Mouse (Mus musculus): ENCODE measurements around the gene Prdm11. TPM values are rescaled to one million over a fixed set of nuclear protein-coding genes. Genes with fewer than 3 reads are reported as not detected.
A peak's percentile ranks its signal among the peaks of the same experiment; 100 is the strongest.

Gene Prdm11
- polyA plus RNA-seq (2015; fragmentation: Nextera tagmentation; extraction: Ambion mirVana), result 1.8 and 1.9 TPM in 2 replicates

- H3K9me3 ChIP-seq, result no peaks in the 10 kb centered on the region
- peak within 1 kb of the TSS; percentile 90 for H3K4me3 ChIP-seq (replicated peaks)
- peak within 1 kb of the TSS; percentile 67 for H3K4me2 ChIP-seq (replicated peaks)
- H3K4me1 ChIP-seq (replicated peaks), result peaks cover 44% of the 10 kb centered on the region
- H3K27me3 ChIP-seq, result peaks cover 5% of the 10 kb centered on the region
- peak within 1 kb of the TSS; percentile 94 for H3K9ac ChIP-seq (replicated peaks)
- peak; percentile 43 for ATAC-seq
- H3K36me3 ChIP-seq, result no peaks in the 10 kb centered on the region
- under 1% methylated on average over 90 of the region's 90 CpGs for WGBS
- peak within 1 kb of the TSS; percentile 94 for H3K27ac ChIP-seq
These were observed at the start of gene Prdm11 for GRCm38 (mm10) chr2:93045818-93046508. TSS of gene Prdm11 (minus strand) at chr2:93046167.

- H3K9ac ChIP-seq (replicated peaks), result no peak overlapping the region
- H3K27ac ChIP-seq, result peak overlapping the region; percentile 26; the same call in 1 of the 2 replicates
- H3K36me3 ChIP-seq, result no peaks in the 10 kb centered on the region
- no peaks in the 10 kb centered on the region for H3K27me3 ChIP-seq
- ATAC-seq, result 0 out of 2 replicates have a peak, but pooled peaks have one; percentile 7
- H3K4me1 ChIP-seq (replicated peaks), result peaks cover 22% of the 10 kb centered on the region
- no peak overlapping the region for H3K4me3 ChIP-seq (replicated peaks)
- no peaks in the 10 kb centered on the region for H3K9me3 ChIP-seq
- no peak overlapping the region for H3K4me2 ChIP-seq (replicated peaks)
- WGBS, result 92% methylated on average over 2 of the region's 2 CpGs
These were observed 46.4 kb upstream of the Prdm11 start for GRCm38 (mm10) chr2:93092347-93092746.

DNA sequence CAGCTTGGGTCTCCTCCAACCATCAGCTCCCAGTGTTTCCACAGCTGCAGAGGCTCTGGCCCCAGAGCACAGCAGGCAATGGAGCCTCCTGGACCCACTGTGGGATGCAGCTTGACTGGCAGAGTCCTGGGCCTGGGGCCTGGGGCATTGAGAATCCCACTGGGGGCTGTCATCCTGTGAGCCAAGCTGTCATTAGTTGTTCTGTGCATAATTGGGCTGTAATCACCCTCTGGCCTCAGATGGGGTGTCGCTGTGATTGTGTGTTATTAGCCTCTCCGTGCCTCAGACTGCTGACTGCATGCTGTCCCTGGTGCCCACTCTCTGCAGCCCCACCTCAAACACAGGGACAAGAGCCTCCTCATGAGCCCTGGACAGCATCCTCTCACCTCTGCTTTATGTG lies 45.7 kb upstream of the Prdm11 start:
- H3K27me3 ChIP-seq, result no peaks in the 10 kb centered on the region
- peak; percentile 81 for ATAC-seq
- 28% methylated on average over 2 of the region's 2 CpGs for WGBS
- no peaks in the 10 kb centered on the region for H3K9me3 ChIP-seq
- H3K9ac ChIP-seq (replicated peaks), result no peak overlapping the region
- peaks cover 22% of the 10 kb centered on the region for H3K4me1 ChIP-seq (replicated peaks)
- H3K4me2 ChIP-seq (replicated peaks), result no peak overlapping the region
- H3K4me3 ChIP-seq (replicated peaks), result no peak overlapping the region
- H3K36me3 ChIP-seq, result no peaks in the 10 kb centered on the region
- peak overlapping the region; percentile 26; the same call in 1 of the 2 replicates for H3K27ac ChIP-seq

DNA sequence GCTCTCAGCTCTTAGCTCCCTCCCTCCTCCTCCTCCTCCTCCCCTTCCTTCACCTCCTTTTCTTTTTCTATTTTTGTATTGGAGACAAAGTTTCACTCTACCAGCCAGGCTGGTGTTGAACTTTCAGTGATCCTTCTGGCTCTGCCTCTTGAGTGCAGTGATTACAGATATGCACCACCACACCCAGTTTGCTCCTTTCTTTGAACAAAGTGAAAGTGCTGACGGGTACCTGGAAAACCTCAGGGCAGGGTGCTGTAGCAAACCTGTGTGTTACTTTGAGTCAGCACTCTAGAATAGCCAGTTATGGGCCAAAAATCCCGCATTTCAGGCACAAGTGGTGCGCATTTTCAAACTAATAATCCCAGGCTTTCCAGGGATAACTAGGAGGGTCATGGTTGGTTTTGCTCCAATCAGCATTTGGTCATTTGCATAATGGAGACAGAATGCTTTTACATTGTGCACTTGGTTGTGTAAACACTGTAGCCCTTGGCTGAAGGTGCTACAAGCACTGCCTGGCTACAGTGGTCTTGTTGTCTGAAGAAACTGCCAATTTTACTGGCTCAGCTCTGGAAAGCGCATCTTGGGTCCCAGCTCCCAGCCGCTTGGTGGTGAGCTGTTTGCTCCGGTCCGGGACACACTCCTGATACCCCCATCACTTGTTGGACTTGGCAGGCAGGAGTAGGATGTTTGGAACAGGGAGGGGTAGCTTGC lies 43.6 kb upstream of the Prdm11 start:
- Histone ChIP-seq H3K27ac (no peak overlapping the region), H3K9me3 (no peaks in the 10 kb centered on the region), H3K4me3 (replicated peaks) (no peak overlapping the region), H3K4me1 (replicated peaks) (peaks cover 27% of the 10 kb centered on the region), H3K4me2 (replicated peaks) (no peak overlapping the region), H3K36me3 (no peaks in the 10 kb centered on the region), H3K27me3 (no peaks in the 10 kb centered on the region), H3K9ac (replicated peaks) (no peak overlapping the region)
- WGBS, result 78% methylated on average over 7 of the region's 7 CpGs
- ATAC-seq, result no peak

DNA sequence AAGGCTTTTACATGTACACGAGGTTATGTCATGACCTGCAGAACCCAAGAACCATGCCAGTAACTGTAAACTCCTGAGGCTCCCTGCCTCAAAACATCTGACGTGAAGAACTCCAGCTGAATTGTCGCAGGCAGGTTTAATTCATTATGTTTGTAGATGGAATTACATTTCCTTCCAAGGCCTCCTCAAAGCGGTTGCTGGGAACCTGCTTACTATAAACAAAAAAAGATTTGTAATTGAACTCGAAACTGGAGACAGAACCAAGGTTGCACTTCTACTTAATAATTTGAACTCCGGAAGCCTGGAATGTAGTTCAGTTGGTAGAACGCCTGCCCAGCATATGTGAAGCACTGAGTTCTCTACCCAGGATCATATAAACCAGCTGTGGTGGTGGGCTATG lies 42.0 kb upstream of the Prdm11 start:
- H3K36me3 ChIP-seq, result no peaks in the 10 kb centered on the region
- no peak for ATAC-seq
- no peak overlapping the region for H3K4me2 ChIP-seq (replicated peaks)
- H3K9ac ChIP-seq (replicated peaks), result no peak overlapping the region
- no peak overlapping the region for H3K27ac ChIP-seq
- H3K4me3 ChIP-seq (replicated peaks), result no peak overlapping the region
- 90% methylated on average over 7 of the region's 7 CpGs for WGBS
- peaks cover 27% of the 10 kb centered on the region for H3K4me1 ChIP-seq (replicated peaks)
- H3K9me3 ChIP-seq, result no peaks in the 10 kb centered on the region
- no peaks in the 10 kb centered on the region for H3K27me3 ChIP-seq

DNA sequence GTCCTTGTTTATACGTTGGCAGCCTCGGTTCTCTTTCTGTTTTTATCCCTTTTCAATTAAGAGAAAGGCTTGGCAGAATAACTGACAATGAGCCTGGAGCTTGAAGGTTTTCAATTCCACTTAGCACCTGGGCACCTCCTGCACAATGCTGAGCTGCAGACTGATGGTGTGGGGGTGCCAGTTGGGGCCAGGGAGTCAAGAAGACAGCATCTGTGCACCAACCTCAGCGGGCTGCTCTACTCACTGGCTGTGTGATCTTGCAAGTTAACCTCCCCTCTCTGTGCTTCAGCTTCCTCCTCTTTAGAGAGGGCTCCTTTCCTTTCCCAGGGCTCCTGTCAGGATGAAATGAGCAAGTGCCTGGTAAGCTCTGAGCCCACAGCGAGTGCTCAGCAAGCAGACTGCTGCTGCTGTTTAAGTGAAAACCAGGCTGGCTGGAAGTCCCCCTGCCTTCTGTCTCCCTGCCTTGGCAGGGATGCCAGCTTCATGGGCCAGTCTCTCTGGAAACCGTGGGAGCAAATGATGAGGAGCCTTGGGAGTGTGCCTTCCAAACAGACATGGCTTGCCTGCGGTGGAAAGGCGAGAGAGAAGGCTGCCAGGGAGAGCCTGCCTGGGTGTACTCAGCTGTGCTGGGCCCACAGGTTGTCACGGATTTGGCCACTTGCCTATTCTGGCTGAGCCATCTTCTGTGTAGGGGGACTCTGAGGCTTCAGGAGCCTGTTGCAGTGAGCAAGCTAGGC lies 39.5 kb upstream of the Prdm11 start:
- Histone ChIP-seq H3K36me3 (no peaks in the 10 kb centered on the region), H3K9me3 (no peaks in the 10 kb centered on the region), H3K4me3 (replicated peaks) (no peak overlapping the region), H3K27me3 (no peaks in the 10 kb centered on the region), H3K4me1 (replicated peaks) (peaks cover 17% of the 10 kb centered on the region; the same call in 1 of the 2 replicates), H3K4me2 (replicated peaks) (no peak overlapping the region), H3K9ac (replicated peaks) (no peak overlapping the region), H3K27ac (no peak overlapping the region)
- ATAC-seq, result 0 out of 2 replicates have a peak, but pooled peaks have one; percentile 24
- WGBS, result 60% methylated on average over 8 of the region's 8 CpGs

GRCm38 (mm10) chr2:93084481-93084880 lies 38.5 kb upstream of the Prdm11 start:
- no peaks in the 10 kb centered on the region for H3K27me3 ChIP-seq
- H3K36me3 ChIP-seq, result no peaks in the 10 kb centered on the region
- peaks cover 11% of the 10 kb centered on the region; the same call in 1 of the 2 replicates for H3K4me1 ChIP-seq (replicated peaks)
- no peaks in the 10 kb centered on the region for H3K9me3 ChIP-seq
- no peak overlapping the region for H3K9ac ChIP-seq (replicated peaks)
- ATAC-seq, result no peak
- H3K27ac ChIP-seq, result no peak overlapping the region
- no peak overlapping the region for H3K4me2 ChIP-seq (replicated peaks)
- H3K4me3 ChIP-seq (replicated peaks), result no peak overlapping the region
- 83% methylated on average over 5 of the region's 5 CpGs for WGBS

DNA sequence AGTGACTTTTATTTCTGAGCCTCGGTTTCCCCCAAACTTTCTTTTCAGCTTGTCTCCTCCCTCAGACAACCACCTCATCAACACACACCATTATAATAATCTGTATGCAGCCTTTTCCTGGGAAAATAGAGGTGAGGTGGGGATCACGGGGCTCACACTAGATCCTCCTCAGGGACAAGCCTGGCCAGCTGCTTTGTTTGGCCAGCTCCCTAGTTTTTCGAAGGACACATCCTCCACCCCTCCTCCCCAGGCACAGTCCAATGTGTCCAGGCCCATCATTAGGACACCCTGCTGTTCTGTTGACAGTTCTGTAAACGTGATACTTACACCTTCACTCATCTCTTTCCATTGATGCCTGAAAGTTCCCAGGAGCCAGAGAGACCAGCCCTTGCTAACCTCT lies 37.4 kb upstream of the Prdm11 start:
- peaks cover 11% of the 10 kb centered on the region; the same call in 1 of the 2 replicates for H3K4me1 ChIP-seq (replicated peaks)
- H3K9me3 ChIP-seq, result no peaks in the 10 kb centered on the region
- H3K27ac ChIP-seq, result no peak overlapping the region
- H3K27me3 ChIP-seq, result no peaks in the 10 kb centered on the region
- ATAC-seq, result no peak
- 61% methylated on average over 4 of the region's 4 CpGs for WGBS
- no peak overlapping the region for H3K4me2 ChIP-seq (replicated peaks)
- H3K4me3 ChIP-seq (replicated peaks), result no peak overlapping the region
- no peaks in the 10 kb centered on the region for H3K36me3 ChIP-seq
- H3K9ac ChIP-seq (replicated peaks), result no peak overlapping the region

DNA sequence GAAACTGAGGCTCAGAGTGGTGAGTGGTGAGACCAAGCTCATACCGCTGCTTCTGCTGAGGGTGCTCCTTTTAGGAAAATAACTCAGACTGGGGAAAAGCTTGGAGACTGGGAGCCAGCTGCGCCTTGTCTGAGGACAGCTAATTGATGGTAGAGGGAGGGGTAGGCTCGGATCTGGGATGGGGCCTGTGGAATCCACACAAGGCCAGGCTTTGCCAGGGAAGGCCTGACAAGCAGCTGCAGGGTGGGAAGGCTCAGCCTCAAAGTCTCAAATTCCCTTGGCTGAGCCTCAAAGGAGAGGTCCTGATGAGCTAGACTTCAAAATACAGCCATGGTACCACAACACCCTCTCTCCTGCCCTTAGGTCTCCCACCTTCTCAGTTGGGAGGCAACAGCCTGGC lies 36.9 kb upstream of the Prdm11 start:
- Histone ChIP-seq H3K36me3 (no peaks in the 10 kb centered on the region), H3K27me3 (no peaks in the 10 kb centered on the region), H3K9ac (replicated peaks) (no peak overlapping the region), H3K4me3 (replicated peaks) (no peak overlapping the region), H3K27ac (no peak overlapping the region), H3K4me1 (replicated peaks) (peaks cover 11% of the 10 kb centered on the region; the same call in 1 of the 2 replicates), H3K9me3 (no peaks in the 10 kb centered on the region), H3K4me2 (replicated peaks) (no peak overlapping the region)
- ATAC-seq, result no peak
- WGBS, result 64% methylated on average over 3 of the region's 3 CpGs

- Histone ChIP-seq H3K4me1 (replicated peaks) (peaks cover 11% of the 10 kb centered on the region; the same call in 1 of the 2 replicates), H3K4me3 (replicated peaks) (no peak overlapping the region), H3K9ac (replicated peaks) (no peak overlapping the region), H3K27me3 (no peaks in the 10 kb centered on the region), H3K4me2 (replicated peaks) (no peak overlapping the region), H3K9me3 (no peaks in the 10 kb centered on the region), H3K36me3 (no peaks in the 10 kb centered on the region), H3K27ac (no peak overlapping the region)
- WGBS, result 72% methylated on average over 5 of the region's 5 CpGs
- no peak for ATAC-seq
These were observed 35.1 kb upstream of the Prdm11 start for GRCm38 (mm10) chr2:93080871-93081608.

DNA sequence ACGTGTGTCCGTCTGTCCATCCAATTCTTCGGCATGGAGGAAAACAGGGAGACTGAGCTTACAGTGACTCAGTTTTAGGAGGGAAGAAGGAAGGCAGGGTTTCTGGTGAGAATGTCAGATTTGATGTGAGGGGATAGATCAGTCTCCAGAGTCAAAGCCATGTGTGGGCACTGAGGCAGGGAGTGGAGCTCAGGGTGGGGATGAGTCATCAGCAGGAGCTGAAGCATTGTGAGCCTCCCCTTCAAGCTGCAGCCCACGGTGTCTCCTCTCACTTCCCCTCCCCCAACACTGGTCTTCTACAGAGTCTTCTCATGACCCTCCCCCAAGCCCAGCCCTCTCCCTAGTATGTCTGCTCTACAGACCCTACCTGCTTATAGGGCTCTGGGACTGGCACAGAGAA lies 33.4 kb upstream of the Prdm11 start:
- 83% methylated on average over 4 of the region's 4 CpGs for WGBS
- Histone ChIP-seq H3K9ac (replicated peaks) (no peak overlapping the region), H3K4me3 (replicated peaks) (no peak overlapping the region), H3K27me3 (0 out of 2 replicates have a peak, but pooled peaks cover 3% of the 10 kb centered on the region), H3K9me3 (no peaks in the 10 kb centered on the region), H3K27ac (no peak overlapping the region), H3K4me2 (replicated peaks) (no peak overlapping the region), H3K36me3 (no peaks in the 10 kb centered on the region), H3K4me1 (replicated peaks) (peaks cover 7% of the 10 kb centered on the region; the same call in 1 of the 2 replicates)
- no peak for ATAC-seq

All from midbrain, embryonic 13.5 days (tissue).